Mouse (Mus musculus) embryonic facial prominence, embryonic 11.5 days (tissue): ENCODE measurements around the gene Prnd. TPM values are rescaled to one million over a fixed set of nuclear protein-coding genes. Genes with fewer than 3 reads are reported as not detected.
A peak's percentile ranks its signal among the peaks of the same experiment; 100 is the strongest.

ENCODE experiments used
- ATAC-seq: fragments of 200-750 bp; cut with Nextera tagmentation; replicated peaks from 2 replicates; pipeline ENCODE4 v1.8.0; 2017; ENCODE audit warnings: low read depth; ENCODE audit not compliant: insufficient number of reproducible peaks, low FRiP score, low TSS enrichment
- DNase-seq: peaks from one replicate; pipeline ENCODE4 v3.0.0-alpha.2; 2015; ENCODE audit warnings: low spot score
- H3K27ac ChIP-seq: fragments of 300-500 bp; sonication (generic); replicated peaks from 2 replicates; pipeline ENCODE4 v1.5.1; 2014; ENCODE audit warnings: mild to moderate bottlenecking, low read depth, low read length, control low read depth
- H3K27me3 ChIP-seq: fragments of 300-500 bp; sonication (generic); 2 replicates; pipeline ENCODE4 v1.6.1; 2014; ENCODE audit warnings: mild to moderate bottlenecking, low read length, moderate library complexity, mixed read lengths; ENCODE audit not compliant: control insufficient read depth, insufficient read depth
- H3K36me3 ChIP-seq: fragments of 300-500 bp; sonication (generic); replicated peaks from 2 replicates; pipeline ENCODE4 v1.6.1; 2014; ENCODE audit warnings: low read depth, mild to moderate bottlenecking, low read length, moderate library complexity, mixed read lengths; ENCODE audit not compliant: control insufficient read depth, insufficient read depth
- H3K4me1 ChIP-seq: fragments of 300-500 bp; sonication (generic); 2 replicates; pipeline ENCODE4 v1.6.1; 2014; ENCODE audit warnings: low read length, mixed read lengths; ENCODE audit not compliant: control insufficient read depth, insufficient read depth
- H3K4me2 ChIP-seq: fragments of 300-500 bp; sonication (generic); 2 replicates; pipeline ENCODE4 v1.6.1; 2014; ENCODE audit warnings: low read depth, mild to moderate bottlenecking, control low read depth, low read length, moderate library complexity
- H3K4me3 ChIP-seq: fragments of 300-500 bp; sonication (generic); 2 replicates; pipeline ENCODE4 v1.5.1; 2014; ENCODE audit warnings: low read depth, low read length, control low read depth
- H3K9ac ChIP-seq: fragments of 300-500 bp; sonication (generic); replicated peaks from 2 replicates; pipeline ENCODE4 v1.6.1; 2014; ENCODE audit warnings: mild to moderate bottlenecking, control low read depth, low read length
- H3K9me3 ChIP-seq: fragments of 300-500 bp; sonication (generic); replicated peaks from 2 replicates; pipeline ENCODE4 v1.6.1; 2016; ENCODE audit warnings: mild to moderate bottlenecking, low read length, inconsistent platforms, mixed read lengths; ENCODE audit not compliant: control insufficient read depth
- WGBS: fragments of 180-500 bp; shearing (Covaris S2); extraction: QIAGEN DNeasy Blood & Tissue Kit; methylation state at CpG from one replicate; pipeline ENCODE4 v1.1.7; 2014; 5-methylcytosine and 5-hydroxymethylcytosine counted together
- polyA plus RNA-seq: library from polyadenylated mRNA; unstranded; fragments of >200 nt; fragmentation: Nextera tagmentation; extraction: Ambion mirVana; gene quantifications from 2 replicates; pipeline ENCODE4 v1.2.1, GENCODE M21; 2014

Prnd gene
- polyA plus RNA-seq = 15.1 and 15.6 TPM in 2 replicates

DNA sequence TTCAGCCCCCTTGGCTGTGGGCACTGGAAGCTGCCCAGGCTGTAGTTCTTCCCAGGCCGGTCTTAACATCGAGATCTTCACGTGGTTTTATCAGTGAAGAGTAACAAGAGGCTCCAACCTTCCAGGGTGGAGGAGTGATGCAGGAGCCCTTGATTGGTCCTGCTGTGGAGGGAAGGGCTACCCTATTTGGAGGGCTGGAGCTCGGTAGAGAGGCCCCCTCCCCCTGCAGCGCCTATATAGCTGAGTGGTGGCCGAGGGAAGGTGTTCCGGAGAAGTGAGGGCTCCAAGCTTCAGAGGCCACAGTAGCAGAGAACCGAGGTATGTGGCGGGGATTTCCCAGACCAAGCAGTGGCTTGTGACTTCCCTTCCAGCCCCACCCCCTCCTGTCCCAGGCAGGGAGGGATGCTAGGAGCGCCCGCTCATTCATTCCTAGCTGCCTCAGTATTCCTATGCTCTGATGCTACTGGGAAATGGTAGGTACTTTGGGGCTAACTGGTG lies at the start of gene Prnd:
Prnd (plus strand) TSS at position 264 of the 498 bp plus-strand sequence.
- WGBS = 12% methylated on average over 11 of the region's 11 CpGs
- peaks cover 10% of the 10 kb centered on the region for H3K27me3 ChIP-seq
- peak; percentile 26 for DNase-seq

DNA sequence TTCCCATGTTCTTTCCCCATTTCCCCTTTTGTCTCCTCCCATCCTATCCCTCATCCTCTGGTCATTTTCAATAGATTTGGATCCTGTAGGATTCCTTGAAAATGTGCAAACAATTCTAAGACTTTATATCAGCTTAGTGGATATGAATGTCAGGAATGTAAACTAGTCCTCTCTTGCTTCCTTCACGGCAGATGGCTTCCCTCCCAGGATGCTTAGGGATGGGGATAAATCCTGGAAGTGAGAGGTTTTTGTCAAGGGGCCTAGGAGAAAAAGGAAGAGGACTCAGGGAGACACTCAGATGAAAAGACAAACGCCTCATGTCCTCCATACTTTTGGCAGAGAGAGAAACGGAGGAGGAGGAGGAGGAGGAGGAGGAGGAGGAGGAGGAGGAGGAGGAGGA lies 48.2 kb upstream of the Prnd start:
- Histone ChIP-seq H3K4me1 (no peaks in the 10 kb centered on the region), H3K27me3 (no peaks in the 10 kb centered on the region), H3K36me3 (no peaks in the 10 kb centered on the region), H3K4me3 (no peak overlapping the region), H3K27ac (no peak overlapping the region), H3K9me3 (no peaks in the 10 kb centered on the region), H3K9ac (no peak overlapping the region), H3K4me2 (no peak overlapping the region)
- 64% methylated on average over 3 of the region's 3 CpGs for WGBS
- DNase-seq = no peak
- ATAC-seq = no peak

More for the DNA sequence above, at the start of gene Prnd:
- H3K27ac ChIP-seq = no peak within 1 kb of the TSS
- no peak within 1 kb of the TSS for H3K4me3 ChIP-seq
- 0 out of 2 replicates have a peak, but pooled peaks have one; percentile 10 for ATAC-seq
- no peaks in the 10 kb centered on the region for H3K36me3 ChIP-seq
- H3K9me3 ChIP-seq = no peaks in the 10 kb centered on the region
- H3K4me2 ChIP-seq = no peak within 1 kb of the TSS
- H3K4me1 ChIP-seq = no peaks in the 10 kb centered on the region
- H3K9ac ChIP-seq = no peak within 1 kb of the TSS

DNA sequence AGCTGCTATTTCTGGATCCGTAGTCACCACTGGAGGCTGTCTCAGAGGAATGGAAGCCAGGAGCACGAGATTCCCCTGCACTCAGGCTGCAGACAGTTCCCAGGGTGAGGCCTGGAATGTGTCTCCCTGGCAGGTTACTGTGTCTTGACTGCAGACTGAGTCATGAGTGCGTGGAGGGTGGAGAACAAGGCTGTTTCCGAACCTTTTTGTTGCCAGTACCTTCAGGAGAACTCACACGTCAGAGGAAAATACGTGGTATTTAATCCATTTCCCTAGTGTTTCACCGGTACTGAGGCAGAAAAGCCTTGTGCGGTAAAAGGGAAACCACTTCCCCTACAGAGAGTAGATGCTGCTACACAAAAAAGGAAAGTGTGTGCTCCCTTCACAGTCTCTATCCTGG lies 47.8 kb upstream of the Prnd start:
- Histone ChIP-seq H3K27me3 (no peaks in the 10 kb centered on the region), H3K9ac (no peak overlapping the region), H3K4me1 (no peaks in the 10 kb centered on the region), H3K9me3 (no peaks in the 10 kb centered on the region), H3K27ac (no peak overlapping the region), H3K4me3 (no peak overlapping the region), H3K4me2 (no peak overlapping the region), H3K36me3 (no peaks in the 10 kb centered on the region)
- no peak for DNase-seq
- WGBS = 51% methylated on average over 8 of the region's 8 CpGs
- no peak for ATAC-seq

DNA sequence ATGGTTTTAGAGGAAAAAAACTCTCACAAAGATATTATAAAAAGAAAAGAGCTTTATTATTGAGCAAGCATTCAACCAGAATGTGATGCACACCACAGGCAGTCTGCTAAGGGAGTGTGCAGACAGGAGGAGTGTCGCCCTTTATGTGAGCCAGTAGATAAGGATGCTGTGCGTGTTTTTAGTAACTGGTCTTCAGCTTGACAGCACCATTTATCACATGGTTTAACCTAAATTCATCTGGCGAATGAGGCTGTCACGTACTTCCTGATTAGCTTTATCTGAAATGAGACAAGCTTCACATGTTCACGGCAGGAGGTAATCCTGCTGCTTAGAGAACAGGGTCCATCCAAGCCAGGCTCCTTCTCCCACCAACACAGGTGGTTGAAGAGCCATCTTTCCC lies 45.6 kb upstream of the Prnd start:
- ATAC-seq (no peak), DNase-seq (no peak)
- Histone ChIP-seq H3K27ac (no peak overlapping the region), H3K4me2 (no peak overlapping the region), H3K9me3 (no peaks in the 10 kb centered on the region), H3K9ac (no peak overlapping the region), H3K27me3 (no peaks in the 10 kb centered on the region), H3K4me3 (no peak overlapping the region), H3K36me3 (no peaks in the 10 kb centered on the region), H3K4me1 (no peaks in the 10 kb centered on the region)
- WGBS = 77% methylated on average over 5 of the region's 5 CpGs

DNA sequence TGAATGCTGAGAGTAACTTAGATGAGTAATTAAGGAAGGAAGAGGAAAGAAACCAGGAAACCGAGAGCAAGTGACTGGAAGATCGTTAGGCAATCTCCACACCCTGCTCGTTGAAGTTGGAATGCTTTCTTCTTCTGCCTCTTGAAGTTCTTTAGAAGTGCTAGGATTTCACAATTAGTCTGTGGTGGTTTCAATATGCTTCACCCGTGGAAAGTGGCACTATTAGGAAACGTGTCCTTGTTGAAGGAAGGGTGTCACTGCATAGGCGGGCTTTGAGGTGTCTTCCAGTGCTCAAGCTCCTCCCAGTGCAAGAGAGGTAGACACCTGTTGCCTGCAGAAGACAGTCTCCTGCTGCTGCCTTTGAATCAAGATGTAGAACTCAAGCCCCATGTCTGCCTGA lies 44.9 kb upstream of the Prnd start:
- no peaks in the 10 kb centered on the region for H3K9me3 ChIP-seq
- ATAC-seq (no peak), DNase-seq (no peak)
- H3K4me2 ChIP-seq = no peak overlapping the region
- H3K36me3 ChIP-seq = no peaks in the 10 kb centered on the region
- H3K4me1 ChIP-seq = no peaks in the 10 kb centered on the region
- no peak overlapping the region for H3K4me3 ChIP-seq
- no peaks in the 10 kb centered on the region for H3K27me3 ChIP-seq
- H3K27ac ChIP-seq = no peak overlapping the region
- WGBS = 74% methylated on average over 6 of the region's 6 CpGs
- H3K9ac ChIP-seq = no peak overlapping the region

DNA sequence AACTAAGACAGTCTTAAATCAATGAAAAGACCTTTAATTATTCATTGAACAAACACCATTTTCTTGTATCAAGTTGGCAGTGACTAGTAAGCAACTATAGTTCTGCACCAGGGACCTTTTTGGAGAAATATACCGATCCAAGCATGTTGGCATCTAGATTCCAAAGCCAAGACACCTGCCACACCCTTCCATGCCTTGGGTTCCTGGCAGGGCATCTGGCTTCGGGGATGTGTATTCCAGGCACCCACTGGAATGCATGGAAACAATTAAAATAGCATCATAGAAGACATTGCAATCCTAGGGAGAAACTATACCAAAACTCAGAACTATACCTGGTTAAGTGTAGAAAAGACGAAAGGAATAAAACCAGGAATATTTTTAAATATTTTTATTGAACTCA lies 44.4 kb upstream of the Prnd start:
- Histone ChIP-seq H3K4me1 (no peaks in the 10 kb centered on the region), H3K27me3 (no peaks in the 10 kb centered on the region), H3K9me3 (no peaks in the 10 kb centered on the region), H3K36me3 (no peaks in the 10 kb centered on the region), H3K4me2 (no peak overlapping the region), H3K4me3 (no peak overlapping the region), H3K27ac (no peak overlapping the region), H3K9ac (no peak overlapping the region)
- no peak for DNase-seq
- WGBS = 87% methylated on average over 3 of the region's 3 CpGs
- no peak for ATAC-seq

DNA sequence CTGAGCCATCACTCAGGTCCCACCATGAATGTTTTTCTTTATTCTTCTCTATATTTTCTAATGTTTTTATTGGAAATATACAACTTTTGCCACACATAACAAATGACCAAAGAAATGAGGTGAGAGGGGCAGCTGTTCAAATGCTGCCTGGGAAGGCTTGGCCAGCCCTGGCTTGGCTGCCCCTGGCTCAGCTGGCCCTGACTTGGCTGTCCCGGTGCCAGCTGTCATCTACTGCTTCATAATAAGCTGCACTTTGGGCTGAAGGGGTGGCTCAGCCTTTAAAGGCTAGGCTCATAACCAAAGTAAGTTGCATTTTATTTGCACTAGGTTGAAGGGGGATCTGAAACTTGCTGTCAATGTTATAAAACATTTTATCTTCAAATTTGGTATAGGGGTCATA lies 43.8 kb upstream of the Prnd start:
- Histone ChIP-seq H3K9me3 (no peaks in the 10 kb centered on the region), H3K36me3 (no peaks in the 10 kb centered on the region), H3K9ac (no peak overlapping the region), H3K27ac (no peak overlapping the region), H3K4me3 (no peak overlapping the region), H3K4me2 (no peak overlapping the region), H3K4me1 (no peaks in the 10 kb centered on the region), H3K27me3 (no peaks in the 10 kb centered on the region)
- WGBS = 92% methylated on average over 1 of the region's 1 CpGs
- no peak for DNase-seq
- no peak for ATAC-seq

DNA sequence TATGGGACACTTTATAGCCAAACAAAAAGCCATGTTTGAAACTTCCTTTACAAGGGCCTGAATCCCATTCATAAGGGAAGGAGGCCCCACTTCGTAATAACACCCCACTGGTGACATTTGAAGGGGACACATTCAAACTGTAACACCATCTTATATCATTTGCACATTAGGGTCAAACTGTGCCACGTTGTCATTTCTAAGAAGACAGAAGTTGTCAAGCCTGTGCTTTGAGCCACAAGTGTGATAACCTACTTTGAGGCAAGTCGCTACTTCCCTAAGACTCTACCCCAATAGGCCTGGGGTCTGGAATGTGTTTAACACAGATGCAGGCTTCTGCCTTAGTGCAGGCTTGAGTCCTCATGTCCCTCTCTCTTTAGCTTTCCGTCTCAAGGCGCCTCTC lies 43.4 kb upstream of the Prnd start:
- H3K9ac ChIP-seq = no peak overlapping the region

More for the DNA sequence above, 43.4 kb upstream of the Prnd start:
- no peak overlapping the region for H3K27ac ChIP-seq
- no peak overlapping the region for H3K4me3 ChIP-seq
- no peak overlapping the region for H3K4me2 ChIP-seq
- no peaks in the 10 kb centered on the region for H3K27me3 ChIP-seq
- no peaks in the 10 kb centered on the region for H3K36me3 ChIP-seq
- no peaks in the 10 kb centered on the region for H3K9me3 ChIP-seq
- H3K4me1 ChIP-seq = no peaks in the 10 kb centered on the region
- ATAC-seq = no peak
- no peak for DNase-seq
- WGBS = 78% methylated on average over 5 of the region's 5 CpGs
